Mouse (Mus musculus) liver, embryonic 14.5 days (tissue): ENCODE measurements around the gene Rimbp2. TPM values are rescaled to one million over a fixed set of nuclear protein-coding genes. Genes with fewer than 3 reads are reported as not detected.

ENCODE experiments used
- ATAC-seq: fragments of 200-750 bp; cut with Nextera tagmentation; 2 replicates; pipeline ENCODE4 v1.8.0; 2017; ENCODE audit warnings: moderate number of reproducible peaks, mild to moderate bottlenecking, moderate library complexity; ENCODE audit not compliant: insufficient read depth
- DNase-seq, 3 experiments: peaks; one replicate each; pipeline ENCODE4 v3.0.0-alpha.2; 2012 to 2013; ENCODE audit warnings: low read depth in 3 of 3, low spot score in 3 of 3
- H3K27ac ChIP-seq: fragments of 300-500 bp; sonication (generic); 2 replicates; pipeline ENCODE4 v1.5.1; 2014; ENCODE audit warnings: moderate library complexity, mild to moderate bottlenecking, control low read depth, inconsistent platforms
- H3K27me3 ChIP-seq: fragments of 300-500 bp; sonication (generic); 2 replicates; pipeline ENCODE4 v1.6.1; 2014; ENCODE audit warnings: mild to moderate bottlenecking, low read length, moderate library complexity; ENCODE audit not compliant: control insufficient read depth, insufficient read depth
- H3K36me3 ChIP-seq: fragments of 300-500 bp; sonication (generic); replicated peaks from 2 replicates; pipeline ENCODE4 v1.6.1; 2014; ENCODE audit warnings: low read depth; ENCODE audit not compliant: control insufficient read depth, insufficient read depth
- H3K4me1 ChIP-seq, 2 experiments: fragments of 200-500 bp in 1 of 2; fragments of 300-500 bp in 1 of 2; sonication (generic) in 1 of 2; replicated peaks; 2 replicates each; pipeline ENCODE4 v1.6.1; 2012 to 2014; ENCODE audit warnings: antibody characterized with exemption in 1 of 2, inconsistent platforms in 1 of 2, low read length in 1 of 2; ENCODE audit not compliant: control insufficient read depth in 2 of 2, insufficient read depth in 2 of 2
- H3K4me2 ChIP-seq: fragments of 300-500 bp; sonication (generic); 2 replicates; pipeline ENCODE4 v1.6.1; 2014; ENCODE audit warnings: low read depth, mild to moderate bottlenecking, control low read depth, moderate library complexity
- H3K4me3 ChIP-seq, 2 experiments: fragments of 200-500 bp in 1 of 2; fragments of 300-500 bp in 1 of 2; sonication (generic) in 1 of 2; 2 replicates each; pipeline ENCODE4 v1.5.1; 2012 to 2014; ENCODE audit warnings: low read depth in 2 of 2, low read length in 2 of 2, mild to moderate bottlenecking in 2 of 2, control low read depth in 1 of 2, inconsistent platforms in 1 of 2, moderate library complexity in 1 of 2; ENCODE audit not compliant: insufficient read depth in 1 of 2
- H3K9ac ChIP-seq: fragments of 300-500 bp; sonication (generic); replicated peaks from 2 replicates; pipeline ENCODE4 v1.6.1; 2014; ENCODE audit warnings: mild to moderate bottlenecking, control low read depth, moderate library complexity
- H3K9me3 ChIP-seq: fragments of 300-500 bp; sonication (generic); 2 replicates; pipeline ENCODE4 v1.6.1; 2016; ENCODE audit warnings: low read length, mixed read lengths; ENCODE audit not compliant: control insufficient read depth
- CTCF ChIP-seq: IDR thresholded peaks from 2 replicates; pipeline ENCODE4 v1.5.1; 2016; ENCODE audit warnings: antibody characterized with exemption, low read depth, control low read depth
- EP300 ChIP-seq: IDR thresholded peaks from 2 replicates; pipeline ENCODE4 v1.6.1; 2016; ENCODE audit warnings: antibody characterized with exemption, low read depth
- WGBS: fragments of 180-500 bp; shearing (Covaris S2); extraction: QIAGEN DNeasy Blood & Tissue Kit; methylation state at CpG from one replicate; pipeline ENCODE4 v1.1.7; 2014; ENCODE audit not compliant: insufficient replicate concordance; 5-methylcytosine and 5-hydroxymethylcytosine counted together
- polyA plus RNA-seq, 2 experiments: library from polyadenylated mRNA; depleted of rRNA in 1 of 2; stranded (reverse) in 1 of 2; unstranded in 1 of 2; fragments of >200 nt; fragmentation: Nextera tagmentation in 1 of 2; extraction: Ambion mirVana in 1 of 2; gene quantifications; 2 replicates each; pipeline versions ENCODE4 v1.2.1 to v1.2.3; 2012 to 2014

The Rimbp2 gene
- polyA plus RNA-seq, 2 experiments, result 0.01 TPM; not detected in 1

DNA sequence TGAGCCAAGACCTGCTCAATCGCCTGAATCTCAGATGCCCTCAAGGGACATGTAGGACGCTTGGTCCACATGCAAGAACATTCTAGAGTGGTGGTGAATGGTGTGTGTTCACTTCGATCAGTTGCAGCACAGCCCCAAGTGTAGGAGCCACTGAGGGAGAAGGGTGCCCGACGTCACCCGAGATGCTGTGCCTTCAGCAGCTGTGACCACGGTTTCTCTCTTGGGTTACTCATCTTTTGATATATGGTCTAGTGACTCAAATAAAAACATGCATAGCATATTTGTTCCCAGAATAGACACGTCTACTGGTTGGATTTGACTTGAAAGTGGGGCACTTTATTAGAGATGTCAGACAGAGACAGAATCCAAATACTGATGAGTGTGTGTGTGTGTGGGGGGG is 105.5 kb downstream of the Rimbp2 start:
- 59% methylated on average over 8 of the region's 8 CpGs for whole genome bisulfite sequencing
- no peaks in the 10 kb centered on the region for H3K4me1 ChIP-seq
- H3K27ac ChIP-seq, result no peak overlapping the region
- no peaks in the 10 kb centered on the region for H3K9me3 ChIP-seq
- no peak overlapping the region for H3K4me2 ChIP-seq
- H3K27me3 ChIP-seq, result no peaks in the 10 kb centered on the region
- H3K36me3 ChIP-seq, result no peaks in the 10 kb centered on the region
- ATAC-seq, result no peak
- TF ChIP-seq EP300 (no peak), CTCF (no peak)
- H3K4me3 ChIP-seq, result no peak overlapping the region
- no peak for DNase-seq
- no peak overlapping the region for H3K9ac ChIP-seq

DNA sequence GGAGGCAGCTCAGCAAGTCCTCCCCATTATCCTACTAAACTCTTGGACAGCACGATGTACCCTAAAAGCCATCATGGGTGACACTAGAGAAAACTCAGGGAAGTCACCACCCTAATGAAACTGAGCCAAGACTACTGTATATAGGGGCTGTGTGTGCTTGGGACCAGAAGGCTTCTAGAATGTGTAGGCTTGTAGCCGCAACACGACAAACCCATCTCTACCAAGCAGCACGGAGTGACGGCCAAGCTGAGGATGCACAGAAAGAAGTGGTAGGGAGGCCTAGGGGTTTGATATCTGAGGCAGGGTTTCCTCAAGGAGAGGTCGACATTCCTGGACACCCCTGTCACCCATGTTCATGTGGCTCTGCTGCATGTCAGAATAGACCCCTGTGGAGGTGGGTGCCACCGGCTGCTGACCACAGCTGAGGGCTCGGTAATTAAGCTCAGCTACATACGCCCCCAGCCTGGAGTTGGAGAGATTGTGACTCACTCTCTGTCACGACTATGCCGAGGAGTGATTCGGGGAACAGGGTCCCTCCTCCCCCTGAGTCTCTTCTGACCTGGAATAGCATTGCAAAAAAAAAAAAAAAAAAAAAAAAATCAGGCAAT is 106.7 kb downstream of the Rimbp2 start:
- Histone ChIP-seq H3K27me3 (no peaks in the 10 kb centered on the region), H3K4me1 (no peaks in the 10 kb centered on the region), H3K9me3 (no peaks in the 10 kb centered on the region), H3K4me3 (no peak overlapping the region), H3K4me2 (no peak overlapping the region), H3K36me3 (no peaks in the 10 kb centered on the region), H3K27ac (no peak overlapping the region), H3K9ac (no peak overlapping the region)
- no peak for TF ChIP-seq EP300
- TF ChIP-seq CTCF, result no peak
- ATAC-seq (no peak), DNase-seq (no peak)
- WGBS, result 74% methylated on average over 12 of the region's 12 CpGs

DNA sequence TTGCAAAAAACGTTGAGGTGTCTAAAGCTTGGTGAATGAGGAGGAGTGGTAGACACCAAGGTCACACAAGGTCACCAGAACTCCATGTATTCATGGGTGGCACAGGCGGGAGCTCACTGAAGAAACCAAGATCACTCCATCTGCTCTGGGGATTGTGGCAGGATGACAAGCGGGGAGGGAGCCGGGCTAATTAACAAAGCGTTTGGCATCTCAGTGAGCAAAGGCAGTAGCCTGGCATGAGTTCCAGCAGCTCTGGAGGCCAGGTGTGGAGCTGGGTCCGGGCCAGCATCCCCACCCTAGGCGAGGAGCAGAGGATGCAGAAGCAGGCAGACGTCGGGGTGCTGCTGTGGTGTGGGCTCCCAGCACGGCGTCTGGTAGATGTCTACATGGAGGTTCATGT is 108.3 kb downstream of the Rimbp2 start:
- H3K36me3 ChIP-seq, result no peaks in the 10 kb centered on the region
- H3K9me3 ChIP-seq, result no peaks in the 10 kb centered on the region
- DNase-seq, result no peak

DNA sequence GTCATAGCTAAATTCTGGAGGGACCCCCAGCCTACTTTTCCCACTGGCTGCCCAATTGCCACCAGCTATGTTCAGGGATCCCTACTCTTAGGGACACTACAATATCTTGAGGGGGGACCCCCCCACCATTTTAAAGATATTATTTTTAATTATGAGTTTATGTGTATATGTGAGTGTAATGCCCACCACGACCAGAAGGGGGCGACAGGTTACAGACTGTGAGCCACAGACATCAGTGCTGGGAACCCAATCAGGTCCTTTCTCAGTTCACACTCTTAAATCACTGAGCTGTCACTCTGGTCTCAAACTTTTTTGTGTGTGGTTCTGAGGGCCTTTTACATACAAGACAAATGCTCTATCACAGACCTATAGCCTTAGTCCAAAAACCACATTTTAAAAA is 109.3 kb downstream of the Rimbp2 start:
- WGBS, result 27% methylated on average over 2 of the region's 2 CpGs
- no peak for ATAC-seq
- no peak for TF ChIP-seq EP300
- TF ChIP-seq CTCF, result peak; percentile 48

More for the DNA sequence above, 108.3 kb downstream of the Rimbp2 start:
- Histone ChIP-seq H3K27ac (no peak overlapping the region), H3K4me1 (no peaks in the 10 kb centered on the region), H3K9ac (no peak overlapping the region), H3K27me3 (no peaks in the 10 kb centered on the region), H3K4me2 (no peak overlapping the region), H3K4me3 (no peak overlapping the region)
- ATAC-seq, result no peak
- WGBS, result 71% methylated on average over 11 of the region's 11 CpGs
- no peak for TF ChIP-seq CTCF
- no peak for TF ChIP-seq EP300

DNA sequence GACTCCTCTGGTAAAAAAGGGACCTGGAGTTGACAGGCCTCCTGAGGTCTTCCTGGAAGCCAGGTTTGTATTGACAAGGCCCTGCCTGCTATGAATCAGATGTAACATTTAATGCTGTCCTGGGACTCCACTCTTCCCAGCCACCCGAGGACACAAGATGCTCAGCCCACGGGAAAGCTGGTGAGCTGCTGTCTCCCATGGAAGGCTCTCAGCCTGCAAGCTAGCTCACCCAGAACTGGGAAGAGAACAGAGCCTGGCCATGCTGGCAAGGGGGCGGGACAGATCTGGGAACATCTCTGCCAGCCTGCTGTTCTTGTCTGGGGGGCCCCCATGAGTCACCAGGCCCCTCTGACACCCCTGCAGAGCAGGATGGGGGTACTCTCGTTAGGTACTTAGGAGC is 111.7 kb downstream of the Rimbp2 start:
- no peak overlapping the region for H3K4me3 ChIP-seq
- TF ChIP-seq CTCF (no peak), EP300 (no peak)
- H3K4me1 ChIP-seq, result no peaks in the 10 kb centered on the region
- DNase-seq (no peak), ATAC-seq (no peak)
- H3K9ac ChIP-seq, result no peak overlapping the region
- H3K27me3 ChIP-seq, result no peaks in the 10 kb centered on the region
- WGBS, result 51% methylated on average over 4 of the region's 4 CpGs
- no peaks in the 10 kb centered on the region for H3K9me3 ChIP-seq
- no peak overlapping the region for H3K4me2 ChIP-seq
- no peak overlapping the region for H3K27ac ChIP-seq
- no peaks in the 10 kb centered on the region for H3K36me3 ChIP-seq

More for the DNA sequence above, 109.3 kb downstream of the Rimbp2 start:
- Histone ChIP-seq H3K27me3 (no peaks in the 10 kb centered on the region), H3K9ac (no peak overlapping the region), H3K4me2 (no peak overlapping the region), H3K4me3 (no peak overlapping the region), H3K27ac (no peak overlapping the region), H3K9me3 (no peaks in the 10 kb centered on the region), H3K36me3 (no peaks in the 10 kb centered on the region), H3K4me1 (no peaks in the 10 kb centered on the region)
- no peak for DNase-seq
